Mouse (Mus musculus): Measurements from ENCODE around the gene Isl1. TPM values are rescaled to one million over a fixed set of nuclear protein-coding genes. Genes with fewer than 3 reads are reported as not detected.

Gene Isl1
- polyA plus RNA-seq, 1 experiment from 2014 or later, result 0.29 TPM

GRCm38 (mm10) chr13:116303766-116304165 is 5.7 kb downstream of the Isl1 start:
- Histone ChIP-seq H3K4me2 (replicated peaks; ENCODE audit: low read depth, low read length) (no peak overlapping the region), H3K27me3 (replicated peaks; ENCODE audit: insufficient read depth, low read length) (peaks cover 58% of the 10 kb centered on the region), H3K4me3 (ENCODE audit: low read depth, low read length) (no peak overlapping the region)

GRCm38 (mm10) chr13:116302861-116303260 is 6.6 kb downstream of the Isl1 start:
- Histone ChIP-seq H3K36me3 (ENCODE audit: insufficient read depth, low read length) (no peaks in the 10 kb centered on the region), H3K4me2 (replicated peaks; ENCODE audit: low read depth, low read length) (no peak overlapping the region), H3K9me3 (ENCODE audit: low read length) (no peaks in the 10 kb centered on the region), H3K27me3 (replicated peaks; ENCODE audit: insufficient read depth, low read length) (peaks cover 53% of the 10 kb centered on the region), H3K4me1 (ENCODE audit: insufficient read depth, low read depth, low read length) (no peaks in the 10 kb centered on the region), H3K4me3 (ENCODE audit: low read depth, low read length) (no peak overlapping the region), H3K27ac (ENCODE audit: low read length) (no peak overlapping the region), H3K9ac (replicated peaks; ENCODE audit: low read depth) (no peak overlapping the region)
- no peak for ATAC-seq
- 47% methylated on average over 15 of the region's 15 CpGs for WGBS
- TF ChIP-seq CTCF (IDR thresholded peaks at IDR 0.05) (no peak), EP300 (IDR thresholded peaks at IDR 0.05) (no peak)
- DNase-seq (ENCODE audit: low spot score), result no peak

More at GRCm38 (mm10) chr13:116303766-116304165, 5.7 kb downstream of the Isl1 start:
- H3K4me1 ChIP-seq (ENCODE audit: insufficient read depth, low read depth, low read length), result no peaks in the 10 kb centered on the region
- no peaks in the 10 kb centered on the region for H3K9me3 ChIP-seq (ENCODE audit: low read length)
- H3K36me3 ChIP-seq (ENCODE audit: insufficient read depth, low read length), result no peaks in the 10 kb centered on the region
- H3K27ac ChIP-seq (ENCODE audit: low read length), result no peak overlapping the region
- TF ChIP-seq CTCF (IDR thresholded peaks at IDR 0.05) (no peak), EP300 (IDR thresholded peaks at IDR 0.05) (no peak)
- no peak for DNase-seq (ENCODE audit: low spot score)
- H3K9ac ChIP-seq (replicated peaks; ENCODE audit: low read depth), result no peak overlapping the region
- WGBS, result 31% methylated on average over 6 of the region's 6 CpGs
- ATAC-seq, result no peak

GRCm38 (mm10) chr13:116301706-116302105 is 7.8 kb downstream of the Isl1 start:
- TF ChIP-seq EP300 (IDR thresholded peaks at IDR 0.05), result no peak
- TF ChIP-seq CTCF (IDR thresholded peaks at IDR 0.05), result no peak
- 49% methylated on average over 3 of the region's 3 CpGs for WGBS
- Histone ChIP-seq H3K4me3 (ENCODE audit: low read depth, low read length) (no peak overlapping the region), H3K36me3 (ENCODE audit: insufficient read depth, low read length) (no peaks in the 10 kb centered on the region), H3K4me2 (replicated peaks; ENCODE audit: low read depth, low read length) (no peak overlapping the region), H3K27ac (ENCODE audit: low read length) (no peak overlapping the region), H3K9ac (replicated peaks; ENCODE audit: low read depth) (no peak overlapping the region), H3K9me3 (ENCODE audit: low read length) (no peaks in the 10 kb centered on the region), H3K27me3 (replicated peaks; ENCODE audit: insufficient read depth, low read length) (peaks cover 53% of the 10 kb centered on the region), H3K4me1 (ENCODE audit: insufficient read depth, low read depth, low read length) (no peaks in the 10 kb centered on the region)
- ATAC-seq, result no peak
- no peak for DNase-seq (ENCODE audit: low spot score)

GRCm38 (mm10) chr13:116299241-116299640 is 10.2 kb downstream of the Isl1 start:
- no peaks in the 10 kb centered on the region for H3K9me3 ChIP-seq (ENCODE audit: low read length)
- H3K27me3 ChIP-seq (replicated peaks; ENCODE audit: insufficient read depth, low read length), result peaks cover 45% of the 10 kb centered on the region
- ATAC-seq, result no peak
- TF ChIP-seq CTCF (IDR thresholded peaks at IDR 0.05) (no peak), EP300 (IDR thresholded peaks at IDR 0.05) (no peak)
- H3K4me2 ChIP-seq (replicated peaks; ENCODE audit: low read depth, low read length), result no peak overlapping the region
- H3K4me1 ChIP-seq (ENCODE audit: insufficient read depth, low read depth, low read length), result no peaks in the 10 kb centered on the region
- 60% methylated on average over 7 of the region's 7 CpGs for WGBS
- H3K36me3 ChIP-seq (ENCODE audit: insufficient read depth, low read length), result no peaks in the 10 kb centered on the region
- no peak overlapping the region for H3K27ac ChIP-seq (ENCODE audit: low read length)
- H3K9ac ChIP-seq (replicated peaks; ENCODE audit: low read depth), result no peak overlapping the region
- no peak overlapping the region for H3K4me3 ChIP-seq (ENCODE audit: low read depth, low read length)
- DNase-seq (ENCODE audit: low spot score), result no peak

- peaks cover 46% of the 10 kb centered on the region for H3K27me3 ChIP-seq (replicated peaks; ENCODE audit: insufficient read depth, low read length)
- ATAC-seq, result no peak
- DNase-seq (ENCODE audit: low spot score), result no peak
- 46% methylated on average over 13 of the region's 13 CpGs for WGBS
- no peak overlapping the region for H3K4me3 ChIP-seq (ENCODE audit: low read depth, low read length)
- no peaks in the 10 kb centered on the region for H3K36me3 ChIP-seq (ENCODE audit: insufficient read depth, low read length)
- no peak overlapping the region for H3K9ac ChIP-seq (replicated peaks; ENCODE audit: low read depth)
- H3K9me3 ChIP-seq (ENCODE audit: low read length), result no peaks in the 10 kb centered on the region
- H3K4me2 ChIP-seq (replicated peaks; ENCODE audit: low read depth, low read length), result no peak overlapping the region
- TF ChIP-seq EP300 (IDR thresholded peaks at IDR 0.05), result no peak
- no peak for TF ChIP-seq CTCF (IDR thresholded peaks at IDR 0.05)
- peaks cover 3% of the 10 kb centered on the region; the same call in 1 of the 2 replicates for H3K4me1 ChIP-seq (ENCODE audit: insufficient read depth, low read depth, low read length)
- no peak overlapping the region for H3K27ac ChIP-seq (ENCODE audit: low read length)
Observed at GRCm38 (mm10) chr13:116298641-116299170, 10.8 kb downstream of the Isl1 start.

- no peak overlapping the region for H3K9ac ChIP-seq (replicated peaks; ENCODE audit: low read depth)
- H3K36me3 ChIP-seq (ENCODE audit: insufficient read depth, low read length), result no peaks in the 10 kb centered on the region
- DNase-seq (ENCODE audit: low spot score), result no peak
- peaks cover 51% of the 10 kb centered on the region for H3K27me3 ChIP-seq (replicated peaks; ENCODE audit: insufficient read depth, low read length)
- H3K27ac ChIP-seq (ENCODE audit: low read length), result no peak overlapping the region
- WGBS, result 26% methylated on average over 8 of the region's 8 CpGs
- TF ChIP-seq EP300 (IDR thresholded peaks at IDR 0.05) (no peak), CTCF (IDR thresholded peaks at IDR 0.05) (no peak)
- no peaks in the 10 kb centered on the region for H3K9me3 ChIP-seq (ENCODE audit: low read length)
- no peak overlapping the region; the same call in 1 of the 2 replicates for H3K4me2 ChIP-seq (replicated peaks; ENCODE audit: low read depth, low read length)
- no peak overlapping the region for H3K4me3 ChIP-seq (ENCODE audit: low read depth, low read length)
- ATAC-seq, result no peak
- H3K4me1 ChIP-seq (ENCODE audit: insufficient read depth, low read depth, low read length), result peaks cover 5% of the 10 kb centered on the region; the same call in 1 of the 2 replicates
Observed at GRCm38 (mm10) chr13:116298001-116298400, 11.5 kb downstream of the Isl1 start.

All from lung, postnatal 0 days (tissue).